Mouse (Mus musculus) stomach, embryonic 15.5 days (tissue): ENCODE measurements around the gene Hspa1b. TPM values are rescaled to one million over a fixed set of nuclear protein-coding genes. Genes with fewer than 3 reads are reported as not detected.

Experiments
- ATAC-seq: fragments of 200-750 bp; cut with Nextera tagmentation; 2 replicates; pipeline ENCODE4 v1.8.0; 2017; ENCODE audit warnings: low read depth, moderate number of reproducible peaks, moderate TSS enrichment; ENCODE audit not compliant: insufficient read depth, low FRiP score
- H3K27ac ChIP-seq: fragments of 300-500 bp; sonication (generic); 2 replicates; pipeline ENCODE4 v1.5.1; 2015; ENCODE audit warnings: mild to moderate bottlenecking, inconsistent platforms
- H3K27me3 ChIP-seq: fragments of 300-500 bp; sonication (generic); replicated peaks from 2 replicates; pipeline ENCODE4 v1.6.1; 2015; ENCODE audit warnings: inconsistent platforms
- H3K36me3 ChIP-seq: fragments of 300-500 bp; sonication (generic); 2 replicates; pipeline ENCODE4 v1.6.1; 2015; ENCODE audit warnings: inconsistent platforms
- H3K4me1 ChIP-seq: fragments of 300-500 bp; sonication (generic); 2 replicates; pipeline ENCODE4 v1.6.1; 2015; ENCODE audit warnings: inconsistent platforms
- H3K4me2 ChIP-seq: fragments of 300-500 bp; sonication (generic); 2 replicates; pipeline ENCODE4 v1.6.1; 2015; ENCODE audit warnings: mild to moderate bottlenecking, inconsistent platforms
- H3K4me3 ChIP-seq: fragments of 300-500 bp; sonication (generic); replicated peaks from 2 replicates; pipeline ENCODE4 v1.5.1; 2015; ENCODE audit warnings: inconsistent platforms
- H3K9ac ChIP-seq: fragments of 300-500 bp; sonication (generic); 2 replicates; pipeline ENCODE4 v1.6.1; 2015; ENCODE audit warnings: inconsistent platforms
- H3K9me3 ChIP-seq: fragments of 300-500 bp; sonication (generic); 2 replicates; pipeline ENCODE4 v1.6.1; 2016; ENCODE audit warnings: inconsistent platforms
- WGBS: fragments of 180-500 bp; shearing (Covaris S2); methylation state at CpG from one replicate; pipeline ENCODE4 v1.1.7; 2015; 5-methylcytosine and 5-hydroxymethylcytosine counted together
- polyA plus RNA-seq: library from polyadenylated mRNA; unstranded; fragments of >200 nt; fragmentation: Nextera tagmentation; extraction: Ambion mirVana; gene quantifications from 2 replicates; pipeline ENCODE4 v1.2.1, GENCODE M21; 2015

Hspa1b gene
- polyA plus RNA-seq, 1 experiment from 2014 or later = 0.90 TPM

DNA sequence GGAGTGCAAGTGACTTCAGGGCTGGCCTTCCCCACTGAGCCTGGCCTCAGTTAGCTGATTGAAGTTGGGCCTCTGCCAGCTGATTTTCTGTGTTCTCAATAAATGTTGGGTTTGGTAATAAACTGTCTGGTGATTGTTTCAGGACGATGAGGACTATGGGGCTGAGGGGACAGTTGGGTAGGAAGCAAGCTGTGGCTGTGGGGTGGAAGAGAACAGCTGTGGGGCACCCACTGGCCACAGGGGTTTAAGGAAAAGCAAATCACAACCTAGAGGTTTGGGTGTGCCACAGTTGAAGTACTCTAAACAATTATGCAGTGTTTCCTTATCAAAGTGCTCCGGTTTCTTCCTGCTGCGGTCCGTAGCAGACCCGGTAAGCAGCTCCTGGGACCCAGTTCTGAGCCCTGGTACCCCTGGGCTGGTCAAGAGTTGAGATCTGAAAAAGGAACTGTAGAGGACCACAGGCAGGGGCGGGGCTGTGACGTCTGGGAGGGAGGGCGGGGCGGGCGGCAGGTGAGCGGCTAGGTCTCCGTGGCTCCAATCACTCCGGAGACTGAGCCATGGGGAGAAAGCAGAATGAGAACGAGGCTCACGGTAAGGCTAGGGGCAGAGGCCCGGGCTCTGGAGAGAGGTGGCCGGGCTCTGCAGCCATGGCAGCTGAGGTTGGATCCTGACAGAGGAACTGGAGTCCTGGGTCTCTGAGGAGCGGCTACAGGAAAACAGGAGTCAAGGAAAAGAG is 44.9 kb downstream of the Hspa1b start, which contains the start of gene Slc44a4:
Gene Slc44a4, plus strand, starts transcription at position 537 of the 736 bp plus-strand sequence.
- Histone ChIP-seq H3K4me2 (peak within 1 kb of the TSS; percentile 38), H3K4me1 (no peaks in the 10 kb centered on the region; the same call in 1 of the 2 replicates), H3K9me3 (no peaks in the 10 kb centered on the region), H3K4me3 (peak within 1 kb of the TSS; percentile 19; the same call in 1 of the 2 replicates), H3K27me3 (no peaks in the 10 kb centered on the region), H3K27ac (peak within 1 kb of the TSS; percentile 54; the same call in 1 of the 2 replicates), H3K36me3 (peaks cover 46% of the 10 kb centered on the region), H3K9ac (no peak within 1 kb of the TSS)
- 35% methylated on average over 18 of the region's 18 CpGs for WGBS
- ATAC-seq = peak; percentile 17; the same call in 1 of the 2 replicates

DNA sequence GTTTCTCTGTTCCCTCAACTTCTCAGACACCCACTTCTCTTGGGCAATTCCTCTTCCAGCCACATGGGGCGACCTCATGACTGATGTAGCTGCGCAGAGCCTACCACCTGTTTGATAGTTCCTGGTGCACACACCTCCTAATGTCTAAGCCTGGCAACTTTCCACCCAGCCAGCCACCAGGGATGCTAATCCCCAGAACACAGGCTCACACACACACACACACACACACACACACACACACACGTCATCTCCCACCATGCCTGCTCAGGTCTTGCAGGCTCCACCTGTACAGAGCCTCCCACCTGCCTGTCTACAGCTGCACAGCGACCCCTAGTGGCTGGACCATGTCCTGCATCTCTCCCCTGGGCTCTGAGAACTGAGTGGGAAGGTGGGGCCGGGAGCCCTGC is 47.1 kb downstream of the Hspa1b start:
- H3K4me1 ChIP-seq = no peaks in the 10 kb centered on the region; the same call in 1 of the 2 replicates
- peak; percentile 50 for ATAC-seq
- no peak overlapping the region for H3K27ac ChIP-seq
- no peak overlapping the region for H3K9ac ChIP-seq
- peaks cover 66% of the 10 kb centered on the region for H3K36me3 ChIP-seq
- no peak overlapping the region for H3K4me2 ChIP-seq
- H3K9me3 ChIP-seq = no peaks in the 10 kb centered on the region
- H3K4me3 ChIP-seq = no peak overlapping the region
- no peaks in the 10 kb centered on the region for H3K27me3 ChIP-seq
- 46% methylated on average over 5 of the region's 5 CpGs for WGBS

DNA sequence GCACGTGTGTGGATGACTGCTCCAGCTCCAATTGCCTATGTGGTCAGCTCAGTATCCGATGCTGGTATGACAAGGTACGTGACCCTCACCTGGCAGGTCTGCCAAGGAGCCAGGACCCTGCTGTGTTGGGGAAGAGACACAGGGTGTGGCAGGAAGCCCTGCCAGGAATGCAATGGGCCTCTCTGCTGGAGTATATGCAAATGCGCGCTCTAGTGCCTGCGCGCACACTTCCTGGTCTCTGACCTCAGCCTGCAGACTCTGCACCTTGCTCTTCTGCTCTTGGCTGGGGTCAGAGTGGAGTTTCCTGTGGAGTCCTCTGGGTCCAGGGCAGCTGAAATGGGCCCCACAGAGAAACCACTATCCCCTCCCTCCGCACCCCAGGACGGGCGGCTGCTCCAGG is 48.1 kb downstream of the Hspa1b start:
- H3K4me3 ChIP-seq = no peak overlapping the region
- H3K27me3 ChIP-seq = no peaks in the 10 kb centered on the region
- no peaks in the 10 kb centered on the region for H3K9me3 ChIP-seq
- no peak overlapping the region for H3K4me2 ChIP-seq
- no peak overlapping the region for H3K27ac ChIP-seq
- H3K4me1 ChIP-seq = no peaks in the 10 kb centered on the region; the same call in 1 of the 2 replicates
- H3K9ac ChIP-seq = no peak overlapping the region
- 84% methylated on average over 10 of the region's 10 CpGs for WGBS
- peaks cover 76% of the 10 kb centered on the region for H3K36me3 ChIP-seq
- ATAC-seq = no peak

Other genes with a start within 250 kb of the Hspa1b start
- 0.44 and 0.65 TPM in 2 replicates for gene C4b, start 215.4 kb downstream of the Hspa1b start, polyA plus RNA-seq
- gene Cyp21a1, start 154.7 kb downstream of the Hspa1b start, polyA plus RNA-seq = 1.1 and 1.7 TPM in 2 replicates
- gene Stk19, start 122.3 kb downstream of the Hspa1b start, polyA plus RNA-seq = 25.7 and 26.5 TPM in 2 replicates
- gene Dxo, start 122.2 kb downstream of the Hspa1b start, polyA plus RNA-seq = 52.9 and 53.1 TPM in 2 replicates
- gene Skiv2l, start 109.0 kb downstream of the Hspa1b start, polyA plus RNA-seq = 39.5 and 48.8 TPM in 2 replicates
- 87.8 and 103 TPM in 2 replicates for gene Nelfe, start 108.8 kb downstream of the Hspa1b start, polyA plus RNA-seq
- 20.8 and 30.4 TPM in 2 replicates for gene Cfb, start 96.7 kb downstream of the Hspa1b start, polyA plus RNA-seq
- gene Zbtb12, start 79.8 kb downstream of the Hspa1b start, polyA plus RNA-seq = 2.7 and 3.0 TPM in 2 replicates
- not detected in 2 replicates for gene Gm20547, start 77.2 kb downstream of the Hspa1b start, polyA plus RNA-seq
- 4.4 and 6.2 TPM in 2 replicates for gene C2, start 61.0 kb downstream of the Hspa1b start, polyA plus RNA-seq
- gene Ehmt2, start 60.8 kb downstream of the Hspa1b start, polyA plus RNA-seq = 70.0 and 74.5 TPM in 2 replicates
- gene Slc44a4, start 44.8 kb downstream of the Hspa1b start, polyA plus RNA-seq = 15.2 and 17.9 TPM in 2 replicates
- gene Neu1, start 28.0 kb downstream of the Hspa1b start, polyA plus RNA-seq = 36.9 and 44.5 TPM in 2 replicates
- not detected in 2 replicates for gene Gm20481, start 10.7 kb upstream of the Hspa1b start, polyA plus RNA-seq
- 9.9 and 12.1 TPM in 2 replicates for gene Hspa1a, start 12.9 kb upstream of the Hspa1b start, polyA plus RNA-seq
- gene Hspa1l, start 13.5 kb upstream of the Hspa1b start, polyA plus RNA-seq = 0.49 and 0.89 TPM in 2 replicates
- 175 and 182 TPM in 2 replicates for gene Lsm2, start 22.6 kb upstream of the Hspa1b start, polyA plus RNA-seq
- gene Vars, start 41.7 kb upstream of the Hspa1b start, polyA plus RNA-seq = 119 and 124 TPM in 2 replicates
- gene Vwa7, start 57.3 kb upstream of the Hspa1b start, polyA plus RNA-seq = 0.31 TPM in 2 replicates
- 13.2 and 14.8 TPM in 2 replicates for gene Sapcd1, start 68.8 kb upstream of the Hspa1b start, polyA plus RNA-seq
- 3.8 and 4.8 TPM in 2 replicates for gene Msh5, start 87.5 kb upstream of the Hspa1b start, polyA plus RNA-seq
- gene Clic1, start 90.7 kb upstream of the Hspa1b start, polyA plus RNA-seq = 361 and 363 TPM in 2 replicates
- gene Ddah2, start 99.8 kb upstream of the Hspa1b start, polyA plus RNA-seq = 210 and 216 TPM in 2 replicates
- 6.2 and 17.2 TPM in 2 replicates for gene Ly6g6c, start 106.2 kb upstream of the Hspa1b start, polyA plus RNA-seq
- 0.44 and 0.73 TPM in 2 replicates for gene Mpig6b, start 106.9 kb upstream of the Hspa1b start, polyA plus RNA-seq
- gene Ly6g6e, start 117.7 kb upstream of the Hspa1b start, polyA plus RNA-seq = 9.4 and 16.8 TPM in 2 replicates
- gene Ly6g6d, start 118.8 kb upstream of the Hspa1b start, polyA plus RNA-seq = 3.6 and 4.4 TPM in 2 replicates
- gene Ly6g6f, start 126.4 kb upstream of the Hspa1b start, polyA plus RNA-seq = 0.15 and 0.41 TPM in 2 replicates
- gene Abhd16a, start 130.0 kb upstream of the Hspa1b start, polyA plus RNA-seq = 92.0 and 97.8 TPM in 2 replicates
- not detected in 2 replicates for gene Ly6g5c, start 149.0 kb upstream of the Hspa1b start, polyA plus RNA-seq
- 0.69 and 0.85 TPM in 2 replicates for gene Ly6g5b, start 156.2 kb upstream of the Hspa1b start, polyA plus RNA-seq
- gene Gpank1, start 162.2 kb upstream of the Hspa1b start, polyA plus RNA-seq = 17.4 and 19.1 TPM in 2 replicates
- 251 and 262 TPM in 2 replicates for gene Csnk2b, start 162.8 kb upstream of the Hspa1b start, polyA plus RNA-seq
- 11.9 and 12.2 TPM in 2 replicates for gene D17H6S53E, start 167.1 kb upstream of the Hspa1b start, polyA plus RNA-seq
- gene Apom, start 172.8 kb upstream of the Hspa1b start, polyA plus RNA-seq = 21.2 and 47.5 TPM in 2 replicates
- 42.2 and 48.0 TPM in 2 replicates for gene Bag6, start 175.9 kb upstream of the Hspa1b start, polyA plus RNA-seq
- 148 and 172 TPM in 2 replicates for gene Prrc2a, start 205.7 kb upstream of the Hspa1b start, polyA plus RNA-seq
- gene Aif1, start 216.8 kb upstream of the Hspa1b start, polyA plus RNA-seq = 18.7 and 21.9 TPM in 2 replicates
- gene Lst1, start 229.2 kb upstream of the Hspa1b start, polyA plus RNA-seq = 23.7 and 25.1 TPM in 2 replicates
- gene Ltb, start 235.2 kb upstream of the Hspa1b start, polyA plus RNA-seq = 3.7 and 5.5 TPM in 2 replicates
- gene Tnf, start 242.8 kb upstream of the Hspa1b start, polyA plus RNA-seq = 0.18 and 0.28 TPM in 2 replicates
- gene Lta, start 246.1 kb upstream of the Hspa1b start, polyA plus RNA-seq = 0.77 and 0.83 TPM in 2 replicates